Mouse (Mus musculus) cerebellum, postnatal 36 days (tissue): ENCODE data around the gene Wdr61.

Source experiments
- DNase-seq, 2 experiments: peaks; one replicate each; pipeline ENCODE4 v3.0.0; 2021 to 2022; ENCODE audit warnings: mixed read lengths in 2 of 2

Gene Wdr61

DNA sequence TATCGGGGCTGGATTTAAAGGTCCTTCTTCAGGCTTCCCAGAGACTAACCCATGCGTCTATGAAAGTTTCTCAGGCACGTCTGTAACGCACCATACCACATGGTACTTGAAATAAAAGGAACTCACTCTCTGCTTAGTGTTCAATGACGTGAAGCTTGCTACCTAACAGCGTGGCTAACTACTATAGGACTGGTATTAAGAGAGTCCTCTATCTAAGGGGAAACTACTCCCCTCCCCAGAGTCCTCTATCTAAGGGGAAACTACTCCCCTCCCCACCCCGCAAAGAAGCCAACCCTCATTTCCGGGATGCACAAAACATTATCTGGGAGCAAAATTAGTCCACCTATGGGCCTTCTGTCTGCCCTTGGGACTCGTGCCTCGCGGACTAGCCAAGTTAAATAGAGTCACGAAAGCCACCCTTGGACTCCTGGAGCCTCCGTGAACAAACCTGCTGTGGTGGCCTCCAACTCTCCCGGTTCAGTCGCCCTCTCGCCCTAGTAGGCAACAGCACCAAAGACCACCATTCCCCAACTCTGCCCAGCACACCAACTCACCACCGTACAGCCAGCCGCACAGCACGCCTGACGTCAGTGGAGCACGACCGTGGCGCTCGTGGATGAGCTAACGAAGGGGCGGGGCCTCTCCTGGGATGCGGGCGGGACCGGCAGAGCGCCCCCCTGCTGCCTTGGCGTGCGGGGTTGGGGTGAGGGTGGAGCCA lies at the start of gene Wdr61:
Gene Wdr61 (minus strand): TSS at position 599 of the 718 bp plus-strand sequence.
- peak; percentile 97 to 98 for DNase-seq

- DNase-seq = no peak
Observed at GRCm38 (mm10) chr9:54784003-54784402, 49.7 kb upstream of the Wdr61 start.

GRCm38 (mm10) chr9:54782504-54782903 lies 48.2 kb upstream of the Wdr61 start:
- DNase-seq = no peak

DNA sequence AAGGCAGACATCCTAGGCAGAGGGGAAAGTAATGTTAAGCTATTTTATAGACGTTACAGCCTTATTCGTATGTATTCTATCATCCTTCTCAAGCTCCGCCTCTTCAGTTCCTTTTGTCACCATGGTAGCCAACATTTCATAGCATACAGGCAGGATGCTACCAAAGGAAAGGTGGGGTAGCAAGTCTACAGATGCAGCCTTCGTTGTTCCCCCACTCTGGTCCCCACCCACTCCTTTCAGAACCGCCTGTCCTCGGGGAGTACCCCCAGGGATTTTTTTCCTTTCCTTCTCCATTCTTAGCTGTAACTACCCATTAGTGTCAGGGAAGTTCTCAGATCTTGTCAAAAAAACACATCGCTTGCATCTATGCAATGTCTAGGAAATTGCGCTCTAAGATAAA lies 45.0 kb upstream of the Wdr61 start:
- no peak for DNase-seq

- DNase-seq = no peak
Observed at GRCm38 (mm10) chr9:54776451-54776982, 42.2 kb upstream of the Wdr61 start.

DNA sequence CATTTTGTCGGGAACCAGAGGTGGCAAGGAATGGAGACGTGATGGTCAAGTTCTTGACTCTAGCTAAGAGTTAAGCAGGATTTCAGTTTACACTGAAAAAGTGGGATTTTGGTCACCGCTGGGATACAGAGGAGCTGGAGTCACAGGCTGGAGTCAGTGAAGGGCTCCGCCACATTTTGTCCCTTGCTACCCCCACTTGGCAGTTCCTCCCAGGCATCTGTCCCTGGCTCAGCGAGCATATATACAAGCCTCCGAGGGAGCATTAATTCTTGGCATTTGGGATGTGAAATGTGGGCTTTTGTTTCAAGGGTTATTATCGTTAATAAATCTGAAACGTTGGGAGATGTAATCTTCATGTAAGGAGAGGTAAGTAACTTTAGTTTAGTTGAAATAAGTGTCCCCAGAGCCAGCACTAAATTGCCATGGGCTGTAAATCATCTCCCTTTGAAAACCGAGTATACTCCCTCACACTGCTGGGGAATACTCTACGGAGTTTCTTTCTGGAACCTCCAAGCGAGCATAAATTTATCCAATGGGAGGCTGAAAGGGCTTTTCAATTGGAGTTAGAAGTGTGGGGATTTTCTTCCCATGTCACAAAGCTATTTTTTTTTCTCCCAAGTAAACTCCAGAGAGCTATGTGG lies 35.9 kb upstream of the Wdr61 start:
- DNase-seq = no peak

- DNase-seq = no peak
Observed at GRCm38 (mm10) chr9:54765336-54766085, 31.2 kb upstream of the Wdr61 start.

DNA sequence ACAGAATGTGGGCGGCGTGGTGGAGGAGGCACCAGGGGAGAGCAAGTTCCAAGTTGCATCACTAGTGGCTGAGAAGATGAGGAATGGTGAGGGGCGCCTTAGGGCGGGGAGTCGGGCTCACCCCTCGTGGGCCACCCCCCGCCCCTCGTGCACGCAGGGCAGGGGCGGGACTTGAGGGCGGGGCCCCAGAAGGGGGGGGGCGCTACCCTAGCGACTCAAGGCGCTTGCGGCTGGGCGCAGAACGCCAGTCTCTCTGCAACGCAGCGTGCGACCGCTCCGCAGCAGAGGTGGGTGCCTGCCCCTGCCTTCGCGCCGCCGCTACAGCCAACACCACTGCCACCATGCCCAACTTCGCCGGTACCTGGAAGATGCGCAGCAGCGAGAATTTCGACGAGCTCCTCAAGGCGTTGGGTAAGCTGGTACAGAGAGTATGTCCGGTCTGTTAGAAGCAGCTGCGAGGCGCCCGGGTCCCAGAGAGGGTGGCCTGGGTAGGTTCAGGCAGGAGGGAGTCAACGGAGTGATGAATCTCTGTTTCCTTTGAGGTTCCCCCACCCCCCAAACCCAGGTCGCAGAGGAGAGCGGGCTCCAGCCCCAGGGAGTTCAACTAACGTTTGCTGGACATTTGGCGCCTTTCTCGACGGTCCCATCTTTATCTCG lies 30.4 kb upstream of the Wdr61 start, which contains the start of gene Crabp1:
Gene Crabp1 (plus strand): TSS at position 188 of the 657 bp plus-strand sequence.
- DNase-seq = no peak

DNA sequence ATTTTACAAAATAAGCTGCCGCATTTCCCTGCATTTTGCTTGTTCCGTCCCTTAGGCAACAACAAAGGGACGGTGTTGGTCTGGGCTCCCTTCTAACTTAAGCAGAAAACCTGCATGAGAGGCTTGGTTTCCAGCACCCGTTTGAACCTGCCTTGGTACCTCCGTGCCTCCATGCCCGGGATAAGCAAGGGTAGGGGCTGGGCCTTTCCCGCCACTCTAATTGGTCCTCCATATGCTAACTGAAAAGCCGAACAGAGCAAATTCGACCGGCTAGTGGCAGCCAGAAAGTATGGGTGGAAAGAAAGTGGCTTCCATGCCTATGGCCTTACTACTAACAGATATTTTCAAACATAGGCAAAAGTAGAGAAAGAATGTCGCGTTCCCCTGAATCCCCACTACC lies 29.8 kb upstream of the Wdr61 start:
- no peak for DNase-seq

GRCm38 (mm10) chr9:54759592-54759991 lies 25.3 kb upstream of the Wdr61 start:
- DNase-seq = no peak

GRCm38 (mm10) chr9:54752944-54753295 lies 18.6 kb upstream of the Wdr61 start:
- DNase-seq = no peak

DNA sequence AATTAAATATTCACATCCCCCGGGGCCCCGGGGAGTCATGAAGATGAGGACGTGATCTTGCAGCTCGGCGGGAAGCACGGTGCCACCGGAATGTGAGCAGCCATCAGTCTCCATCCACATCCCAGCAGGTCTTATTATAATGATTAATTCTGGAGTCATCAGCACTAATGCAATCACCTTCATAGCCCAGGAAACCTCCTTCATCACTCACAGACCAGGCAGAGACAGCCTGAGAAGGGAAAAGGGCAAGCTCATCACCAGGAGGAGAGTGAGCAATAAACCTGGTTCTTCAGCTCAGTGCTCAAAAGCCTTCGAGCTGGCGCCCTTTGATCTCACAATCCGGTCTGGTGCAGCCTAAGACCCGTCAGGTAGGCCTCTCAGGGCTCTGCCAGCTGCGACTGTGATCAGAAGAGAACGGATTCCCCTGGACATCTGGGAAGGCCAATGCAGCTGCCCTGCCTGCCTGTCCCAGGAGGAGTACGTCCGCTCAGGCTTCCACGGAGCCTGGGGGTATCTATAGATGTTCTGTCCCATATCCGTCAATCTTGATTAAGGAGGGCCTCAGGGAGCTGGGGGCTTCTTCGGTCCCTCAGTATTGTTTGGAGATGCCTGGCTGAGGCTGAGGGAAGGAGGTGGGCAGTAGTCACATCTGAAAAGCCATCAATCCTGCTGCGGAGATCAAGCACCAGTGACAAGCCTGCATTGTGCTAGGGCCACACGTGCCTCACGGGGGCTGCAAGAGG lies 18.1 kb upstream of the Wdr61 start:
- DNase-seq = no peak

DNA sequence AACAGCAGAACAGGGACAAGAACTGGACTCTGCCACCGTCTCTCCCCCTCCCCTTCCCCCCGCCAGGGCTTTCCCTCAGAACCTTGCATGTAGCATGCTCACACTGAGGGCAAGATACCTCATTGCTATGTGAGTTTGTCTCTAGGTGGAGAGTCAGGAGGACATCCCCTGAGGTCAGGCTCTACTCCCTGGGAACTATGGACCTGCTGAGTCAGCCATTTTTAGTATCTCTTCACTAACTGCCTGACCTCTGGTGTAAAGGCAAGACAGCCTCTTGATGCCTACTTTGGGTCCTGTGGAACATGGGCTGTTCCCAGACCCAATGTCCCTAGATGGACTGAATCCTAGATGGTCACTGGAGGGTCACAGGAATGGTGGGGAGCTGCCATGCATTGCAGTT lies 17.4 kb upstream of the Wdr61 start:
- no peak for DNase-seq

DNA sequence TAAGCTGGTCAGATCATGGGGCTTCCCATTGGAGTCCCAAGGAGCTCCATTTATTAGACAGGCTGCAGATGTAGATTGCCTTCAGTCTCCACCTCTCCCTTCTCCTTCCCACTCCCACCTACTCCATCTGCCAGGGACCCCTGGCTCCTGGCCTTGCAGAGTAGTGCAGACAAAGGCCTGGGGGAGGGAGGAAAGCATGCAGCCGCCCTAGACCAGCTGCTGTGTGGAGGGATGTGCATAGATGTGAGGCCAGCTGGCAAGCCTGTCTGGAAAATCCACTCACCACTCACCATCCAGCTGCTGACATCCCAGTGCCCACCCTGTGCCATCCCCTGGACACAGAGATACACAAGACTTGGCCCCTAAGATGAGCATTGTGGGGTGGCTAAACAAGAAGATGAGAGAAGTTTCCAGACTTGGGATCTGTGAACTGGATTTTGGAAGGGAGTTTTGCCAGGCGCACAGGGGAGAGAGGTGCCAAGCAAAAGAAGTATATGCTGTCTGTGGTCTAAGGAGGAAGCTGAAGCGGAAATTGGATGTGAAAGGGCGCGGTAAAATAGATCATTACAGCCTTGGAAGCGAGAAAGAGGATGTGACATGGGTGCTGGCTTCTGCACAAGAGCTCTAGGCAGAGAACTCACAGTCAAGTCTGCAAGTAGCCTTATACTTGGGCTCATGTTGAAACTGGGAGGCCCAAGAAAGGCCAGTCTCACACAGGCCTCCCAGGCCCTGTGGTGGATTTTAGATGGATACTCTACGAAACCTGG lies 16.1 kb upstream of the Wdr61 start:
- DNase-seq = no peak

- no peak for DNase-seq
Observed at GRCm38 (mm10) chr9:54745740-54746370, 11.5 kb upstream of the Wdr61 start.

GRCm38 (mm10) chr9:54743891-54744290 lies 9.6 kb upstream of the Wdr61 start:
- DNase-seq = no peak

DNA sequence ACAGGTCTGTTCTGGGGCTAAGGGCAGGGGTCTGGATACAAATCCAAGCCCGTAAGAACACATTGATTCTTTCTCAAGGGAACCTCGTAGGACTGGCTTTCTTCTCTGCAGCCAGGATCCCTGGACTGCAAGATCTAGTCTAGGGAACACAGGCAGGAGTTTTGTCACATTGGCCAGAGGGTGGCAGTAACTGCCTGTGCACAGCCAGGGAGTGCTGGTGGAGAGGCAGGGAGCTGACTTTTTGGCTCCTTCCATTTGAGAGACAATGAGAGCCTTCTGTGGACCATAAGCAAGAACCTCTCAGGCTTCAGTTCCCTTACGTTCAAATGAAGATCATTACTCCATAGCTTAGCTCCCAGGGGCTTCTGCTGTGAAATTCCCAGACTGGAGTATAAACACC lies 4.1 kb upstream of the Wdr61 start:
- peak; percentile 16 to 24 for DNase-seq

DNA sequence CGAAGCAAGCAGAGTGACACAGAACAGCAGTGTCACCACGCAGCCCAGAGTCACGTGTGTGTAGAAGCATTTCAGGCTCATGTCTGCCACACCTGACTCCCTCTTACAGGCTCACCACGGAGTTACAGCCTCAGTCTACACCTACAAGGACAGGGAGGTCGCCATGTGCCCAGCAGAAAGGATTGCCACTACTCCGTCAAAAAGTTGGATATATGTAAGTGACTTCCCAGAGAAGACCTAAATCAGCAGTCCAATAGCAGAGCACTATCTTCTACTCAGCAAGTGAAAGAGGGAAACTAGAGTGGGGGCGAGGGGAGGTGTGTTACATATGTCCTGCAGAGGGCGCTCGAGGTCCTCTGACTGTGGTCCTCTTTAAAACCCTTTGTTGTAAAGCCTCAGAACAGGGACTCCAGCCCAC lies 2.0 kb upstream of the Wdr61 start:
- DNase-seq = peak; percentile 19 to 30

DNA sequence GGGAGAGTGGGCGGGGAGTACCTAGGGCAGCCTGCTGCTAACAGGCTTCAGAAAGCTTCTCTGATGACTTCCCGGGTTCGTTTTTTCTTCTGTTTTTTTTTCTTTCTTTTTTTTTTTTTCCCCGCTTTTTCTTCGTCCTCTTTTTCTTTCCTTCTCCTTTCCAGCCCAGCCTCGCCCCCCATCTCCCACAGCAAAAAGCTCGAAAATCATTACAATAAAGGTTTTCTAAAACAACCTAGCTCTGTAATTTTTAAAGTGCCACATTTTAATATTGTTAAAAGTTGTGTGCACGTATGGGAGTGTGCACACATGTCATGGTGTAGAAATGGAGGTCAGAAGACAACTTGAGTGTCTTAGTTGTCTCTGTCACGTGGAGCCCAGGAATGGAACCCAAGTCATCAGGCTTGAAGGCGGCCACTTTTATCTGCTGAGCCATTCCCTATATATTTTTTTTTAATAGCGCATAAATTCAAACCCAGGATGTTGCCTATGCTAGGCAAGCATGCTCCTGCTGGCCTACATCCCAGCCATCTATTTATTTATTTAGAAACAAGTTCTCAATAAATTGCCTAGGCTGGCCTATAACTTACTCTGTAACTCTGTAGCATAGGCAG lies 427 bp upstream of the Wdr61 start:
- DNase-seq = peak in 1 of 2 experiments; percentile 10

DNA sequence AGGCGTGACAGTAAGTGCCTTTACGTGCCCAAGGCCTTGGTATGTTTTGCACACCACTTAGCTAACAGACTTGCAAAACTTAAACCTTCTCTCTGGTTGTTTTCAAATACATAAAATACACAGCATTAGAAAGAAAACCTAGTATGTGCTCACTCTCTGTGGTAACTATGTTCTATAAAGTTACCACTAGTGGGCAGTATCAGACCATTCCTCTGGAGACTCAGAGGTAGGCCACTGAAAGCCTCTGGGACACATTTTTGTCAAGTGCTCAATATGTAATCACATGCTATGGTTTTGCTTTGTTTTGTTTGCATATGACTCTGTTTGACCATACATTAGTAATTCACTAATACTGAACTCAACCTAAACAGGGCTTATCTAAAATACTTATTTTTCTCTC lies 2.2 kb downstream of the Wdr61 start:
- DNase-seq = no peak

DNA sequence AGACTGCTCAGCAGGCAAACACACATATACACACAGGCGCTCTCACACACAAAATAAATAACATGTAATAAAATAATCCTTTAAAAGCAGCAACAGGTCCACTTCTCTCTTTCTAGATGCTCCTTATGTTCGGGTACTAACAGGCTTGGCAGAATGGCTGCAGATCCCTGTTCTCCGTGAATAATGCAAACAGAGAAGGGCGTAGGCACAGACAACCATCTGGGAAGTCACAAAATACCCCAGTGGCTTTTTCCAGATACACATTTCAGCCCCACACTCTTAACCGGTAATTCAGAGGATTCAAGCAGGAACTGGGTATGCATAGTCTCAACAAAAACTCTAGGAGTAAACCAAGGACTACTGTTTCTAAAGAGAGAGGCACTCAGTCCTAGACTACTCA lies 8.0 kb downstream of the Wdr61 start:
- DNase-seq = no peak
